Mouse (Mus musculus): ENCODE results near the gene Ppif.

DNA sequence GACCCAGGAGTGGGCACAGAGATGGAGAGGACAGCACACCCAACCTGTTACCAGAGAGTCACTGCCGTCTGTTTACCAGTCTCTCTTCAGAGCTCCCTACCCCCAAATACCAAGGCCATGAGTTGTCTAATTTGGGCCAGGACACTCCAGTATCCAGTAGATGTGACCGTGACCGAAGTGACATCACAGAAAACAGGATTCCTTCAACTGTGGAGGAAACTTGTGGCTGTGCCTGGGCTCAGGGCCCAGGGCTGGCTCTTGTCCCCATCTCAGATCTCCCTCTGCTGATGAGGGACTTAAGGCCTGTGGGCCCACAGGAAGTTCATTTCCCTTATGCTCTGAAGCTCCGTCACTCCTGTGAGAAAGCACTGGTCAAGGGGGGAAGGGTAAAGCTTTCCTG lies 14.5 kb downstream of the Ppif start:
- TF ChIP-seq CTCF (IDR thresholded peaks at IDR 0.05) (peak; percentile 17; the same call in 1 of the 2 replicates), EP300 (IDR thresholded peaks at IDR 0.05; ENCODE audit: insufficient read depth, low read depth, low read length) (no peak)
